Mouse (Mus musculus) testis, adult 2 months (tissue): ENCODE measurements around the gene Car5a. TPM values are rescaled to one million over a fixed set of nuclear protein-coding genes. Genes with fewer than 3 reads are reported as not detected.
A peak's percentile ranks its signal among the peaks of the same experiment; 100 is the strongest.

ENCODE experiments used
- H3K27ac ChIP-seq: fragments of 200-500 bp; 2 replicates; pipeline ENCODE4 v1.5.1; 2012; ENCODE audit warnings: low read depth, low read length; ENCODE audit not compliant: control insufficient read depth, insufficient read depth
- H3K27me3 ChIP-seq: fragments of 200-500 bp; 2 replicates; pipeline ENCODE4 v1.6.1; 2012; ENCODE audit warnings: mild to moderate bottlenecking, low read length, moderate library complexity; ENCODE audit not compliant: control insufficient read depth, insufficient read depth
- H3K36me3 ChIP-seq: fragments of 200-500 bp; 2 replicates; pipeline ENCODE4 v1.6.1; 2012; ENCODE audit warnings: mild to moderate bottlenecking, low read length; ENCODE audit not compliant: control insufficient read depth, insufficient read depth
- H3K4me1 ChIP-seq: fragments of 200-500 bp; 2 replicates; pipeline ENCODE4 v1.6.1; 2012; ENCODE audit warnings: low read length; ENCODE audit not compliant: control insufficient read depth, insufficient read depth
- H3K4me3 ChIP-seq: fragments of 200-500 bp; 2 replicates; pipeline ENCODE4 v1.5.1; 2012; ENCODE audit warnings: low read depth, mild to moderate bottlenecking, low read length, moderate library complexity, mixed read lengths; ENCODE audit not compliant: control insufficient read depth
- CTCF ChIP-seq: fragments of 200-500 bp; IDR thresholded peaks from 2 replicates; pipeline ENCODE4 v1.5.1; 2012; ENCODE audit warnings: low read depth, mild to moderate bottlenecking, inconsistent platforms, low read length, moderate library complexity; ENCODE audit not compliant: control insufficient read depth, insufficient read depth, insufficient replicate concordance
- POLR2A ChIP-seq: fragments of 200-500 bp; IDR thresholded peaks from 2 replicates; pipeline ENCODE4 v1.6.1; 2012; ENCODE audit warnings: low read depth, mild to moderate bottlenecking, inconsistent platforms, low read length, moderate library complexity; ENCODE audit not compliant: control insufficient read depth
- polyA plus RNA-seq: library from polyadenylated mRNA; depleted of rRNA; stranded (reverse); fragments of >200 nt; gene quantifications from 2 replicates; pipeline ENCODE4 v1.2.3, GENCODE M21; 2012

Car5a gene
- polyA plus RNA-seq, 1 experiment, result not detected

- H3K27me3 ChIP-seq, result no peaks in the 10 kb centered on the region
- no peak overlapping the region for H3K4me3 ChIP-seq
- H3K27ac ChIP-seq, result no peak overlapping the region; the same call in 1 of the 2 replicates
- peaks cover 13% of the 10 kb centered on the region for H3K4me1 ChIP-seq
- no peak for TF ChIP-seq CTCF
- TF ChIP-seq POLR2A, result no peak
- H3K36me3 ChIP-seq, result peaks cover 9% of the 10 kb centered on the region
Observed at GRCm38 (mm10) chr8:121896476-121897145, 48.1 kb downstream of the Car5a start.

GRCm38 (mm10) chr8:121895910-121896309, 48.8 kb downstream of the Car5a start:
- peaks cover 10% of the 10 kb centered on the region; the same call in 1 of the 2 replicates for H3K4me1 ChIP-seq
- H3K4me3 ChIP-seq, result no peak overlapping the region
- H3K27ac ChIP-seq, result peak overlapping the region; percentile 25
- peaks cover 8% of the 10 kb centered on the region for H3K36me3 ChIP-seq
- TF ChIP-seq POLR2A, result no peak
- no peak for TF ChIP-seq CTCF
- H3K27me3 ChIP-seq, result no peaks in the 10 kb centered on the region

DNA sequence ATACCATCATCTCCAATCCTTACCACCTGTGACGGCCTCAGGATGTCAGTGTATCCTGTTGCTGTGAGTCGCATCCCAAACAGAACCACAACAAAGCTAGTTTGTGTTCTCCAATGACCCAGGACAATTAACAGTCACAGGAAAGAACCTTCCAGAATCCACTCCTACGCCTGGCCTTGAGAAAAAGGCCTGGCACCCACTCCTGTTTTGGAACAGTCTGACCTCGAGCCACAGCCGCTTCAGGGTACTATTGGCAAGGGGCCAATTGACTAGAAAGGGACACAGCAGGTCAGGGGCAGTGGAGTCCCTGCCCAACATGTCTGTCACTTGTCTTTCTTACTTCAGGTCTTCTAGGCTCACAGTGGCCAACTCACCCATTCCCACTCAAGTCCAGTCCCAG, 51.8 kb downstream of the Car5a start:
- Histone ChIP-seq H3K4me3 (no peak overlapping the region), H3K27ac (peak overlapping the region; percentile 39; the same call in 1 of the 2 replicates), H3K4me1 (peaks cover 6% of the 10 kb centered on the region; the same call in 1 of the 2 replicates), H3K27me3 (no peaks in the 10 kb centered on the region), H3K36me3 (peaks cover 9% of the 10 kb centered on the region)
- TF ChIP-seq CTCF, result no peak
- no peak for TF ChIP-seq POLR2A

- Histone ChIP-seq H3K4me1 (peaks cover 2% of the 10 kb centered on the region; the same call in 1 of the 2 replicates), H3K27ac (no peak overlapping the region), H3K27me3 (no peaks in the 10 kb centered on the region), H3K4me3 (no peak overlapping the region), H3K36me3 (peaks cover 4% of the 10 kb centered on the region)
- no peak for TF ChIP-seq POLR2A
- no peak for TF ChIP-seq CTCF
Observed at GRCm38 (mm10) chr8:121889810-121890785, 54.6 kb downstream of the Car5a start.

- no peak overlapping the region for H3K4me3 ChIP-seq
- peaks cover 6% of the 10 kb centered on the region for H3K36me3 ChIP-seq
- peaks cover 2% of the 10 kb centered on the region; the same call in 1 of the 2 replicates for H3K4me1 ChIP-seq
- TF ChIP-seq CTCF (no peak), POLR2A (no peak)
- H3K27ac ChIP-seq, result no peak overlapping the region
- no peaks in the 10 kb centered on the region for H3K27me3 ChIP-seq
Observed at GRCm38 (mm10) chr8:121889317-121889716, 55.4 kb downstream of the Car5a start.

DNA sequence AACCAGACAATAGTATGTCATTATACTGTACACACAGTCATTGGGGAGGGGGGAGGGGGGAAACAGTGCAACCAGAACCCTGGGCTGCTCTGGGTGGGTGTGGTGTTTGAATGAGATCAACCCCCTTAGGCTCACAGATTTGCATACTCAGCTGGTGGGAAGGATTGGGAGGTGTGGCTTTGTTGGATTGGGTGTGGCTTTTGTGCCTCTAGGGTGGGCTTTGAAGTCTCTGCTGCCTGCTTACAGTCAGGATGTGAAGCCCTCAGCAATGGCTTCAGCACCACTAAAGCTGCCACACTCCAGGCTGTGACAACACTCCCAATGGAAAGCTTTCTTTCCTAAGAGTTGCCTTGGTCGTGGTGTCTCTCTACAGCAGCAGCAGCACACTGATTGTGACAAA, 57.2 kb downstream of the Car5a start:
- no peaks in the 10 kb centered on the region; the same call in 1 of the 2 replicates for H3K4me1 ChIP-seq
- H3K36me3 ChIP-seq, result peaks cover 4% of the 10 kb centered on the region
- H3K27me3 ChIP-seq, result no peaks in the 10 kb centered on the region
- H3K4me3 ChIP-seq, result no peak overlapping the region
- TF ChIP-seq POLR2A, result no peak
- no peak for TF ChIP-seq CTCF
- no peak overlapping the region for H3K27ac ChIP-seq

- TF ChIP-seq CTCF, result no peak
- TF ChIP-seq POLR2A, result no peak
- H3K36me3 ChIP-seq, result peaks cover 8% of the 10 kb centered on the region
- H3K27me3 ChIP-seq, result no peaks in the 10 kb centered on the region
- no peak overlapping the region for H3K27ac ChIP-seq
- no peak overlapping the region for H3K4me3 ChIP-seq
- no peaks in the 10 kb centered on the region for H3K4me1 ChIP-seq
Observed at GRCm38 (mm10) chr8:121885433-121885832, 59.3 kb downstream of the Car5a start.
